Mouse (Mus musculus) megakaryocyte-erythroid progenitor cell, adult 5-6 weeks (primary cell): ENCODE data around the gene Mrpl27. TPM values are rescaled to one million over a fixed set of nuclear protein-coding genes. Genes with fewer than 3 reads are reported as not detected.

ENCODE experiments used
- ATAC-seq: replicated peaks from 2 replicates; pipeline ENCODE4 v1.8.0; 2016; ENCODE audit warnings: mild to moderate bottlenecking, inconsistent platforms; ENCODE audit not compliant: severe bottlenecking, poor library complexity, low FRiP score, low TSS enrichment
- total RNA-seq, 2 experiments: library from RNA; stranded (forward) in 1 of 2; stranded (reverse) in 1 of 2; fragments of 200-1000, 215-1000 nt in 1 of 2; fragments of >200 nt in 1 of 2; fragmentation: Nextera tagmentation in 1 of 2; gene quantifications; 2 replicates each; pipeline ENCODE4 v1.2.3; 2014 to 2017

The Mrpl27 gene
- total RNA-seq, 2 experiments from 2014 or later, result 31.7 to 90.4 TPM

- ATAC-seq, result no peak
Measured at GRCm38 (mm10) chr11:94704472-94704871, 50.9 kb downstream of the Mrpl27 start, which contains the start of gene Gm11541. TSS of gene Gm11541 (minus strand) at chr11:94704499.

Other genes starting within 250 kb of the Mrpl27 start
- gene Cacna1g, start 179.6 kb upstream of the Mrpl27 start, total RNA-seq (2014; fragmentation: Nextera tagmentation), result 0.35 and 1.9 TPM in 2 replicates
- gene Cacna1g, start 179.6 kb upstream of the Mrpl27 start, total RNA-seq (2017), result 0.04 and 3.8 TPM in 2 replicates
- not detected in 2 replicates for gene Spata20, start 167.6 kb upstream of the Mrpl27 start, total RNA-seq (2014; fragmentation: Nextera tagmentation)
- not detected in 2 replicates for gene Spata20, start 167.6 kb upstream of the Mrpl27 start, total RNA-seq (2017)
- not detected in 2 replicates for gene Epn3, start 153.8 kb upstream of the Mrpl27 start, total RNA-seq (2014; fragmentation: Nextera tagmentation)
- not detected in 2 replicates for gene Epn3, start 153.8 kb upstream of the Mrpl27 start, total RNA-seq (2017)
- gene Mycbpap, start 132.0 kb upstream of the Mrpl27 start, total RNA-seq (2014; fragmentation: Nextera tagmentation), result not detected in 2 replicates
- gene Mycbpap, start 132.0 kb upstream of the Mrpl27 start, total RNA-seq (2017), result not detected in 2 replicates
- gene Rsad1, start 104.5 kb upstream of the Mrpl27 start, total RNA-seq (2014; fragmentation: Nextera tagmentation), result 7.4 and 11.2 TPM in 2 replicates
- gene Rsad1, start 104.5 kb upstream of the Mrpl27 start, total RNA-seq (2017), result 6.8 and 8.6 TPM in 2 replicates
- gene Chad, start 88.7 kb upstream of the Mrpl27 start, total RNA-seq (2014; fragmentation: Nextera tagmentation), result 0.50 and 0.87 TPM in 2 replicates
- gene Chad, start 88.7 kb upstream of the Mrpl27 start, total RNA-seq (2017), result not detected in 2 replicates
- gene Acsf2, start 51.9 kb upstream of the Mrpl27 start, total RNA-seq (2014; fragmentation: Nextera tagmentation), result 6.9 and 10.6 TPM in 2 replicates
- gene Acsf2, start 51.9 kb upstream of the Mrpl27 start, total RNA-seq (2017), result 1.0 and 2.8 TPM in 2 replicates
- gene Lrrc59, start 24.0 kb upstream of the Mrpl27 start, total RNA-seq (2014; fragmentation: Nextera tagmentation), result 97.5 and 104 TPM in 2 replicates
- 141 and 166 TPM in 2 replicates for gene Lrrc59, start 24.0 kb upstream of the Mrpl27 start, total RNA-seq (2017)
- 22.8 and 22.9 TPM in 2 replicates for gene Eme1, start 197 bp downstream of the Mrpl27 start, total RNA-seq (2014; fragmentation: Nextera tagmentation)
- gene Eme1, start 197 bp downstream of the Mrpl27 start, total RNA-seq (2017), result 32.2 and 46.2 TPM in 2 replicates
- 4.8 and 5.2 TPM in 2 replicates for gene Xylt2, start 23.7 kb downstream of the Mrpl27 start, total RNA-seq (2014; fragmentation: Nextera tagmentation)
- 3.8 and 5.0 TPM in 2 replicates for gene Xylt2, start 23.7 kb downstream of the Mrpl27 start, total RNA-seq (2017)
- gene Gm11541, start 50.7 kb downstream of the Mrpl27 start, total RNA-seq (2014; fragmentation: Nextera tagmentation), result not detected in 2 replicates
- not detected in 2 replicates for gene Gm11541, start 50.7 kb downstream of the Mrpl27 start, total RNA-seq (2017)
- not detected in 2 replicates for gene Cdc34b, start 88.0 kb downstream of the Mrpl27 start, total RNA-seq (2014; fragmentation: Nextera tagmentation)
- 0.53 TPM in 1 of 2 replicates, not detected in the other for gene Cdc34b, start 88.0 kb downstream of the Mrpl27 start, total RNA-seq (2017)
- not detected in 2 replicates for gene Tmem92, start 128.9 kb downstream of the Mrpl27 start, total RNA-seq (2014; fragmentation: Nextera tagmentation)
- gene Tmem92, start 128.9 kb downstream of the Mrpl27 start, total RNA-seq (2017), result not detected in 2 replicates